Mouse (Mus musculus) forebrain, postnatal 0 days (tissue): ENCODE measurements at regions not wholly inside any gene's neighbourhood (a gene's known extent, or its start where the extent isn't known, plus 50 kb on each side); places are given as distances from the start of the nearest gene placed in this dataset.
"Not testable (repeated sequence)": the region's sequence is repeated elsewhere in the genome, so short reads cannot be mapped to it uniquely, and the experiment has no call there.

Source experiments
- ATAC-seq: fragments of 200-750 bp; cut with Nextera tagmentation; 2 replicates; pipeline ENCODE4 v1.8.0; 2017; ENCODE audit warnings: mild to moderate bottlenecking, moderate library complexity
- DNase-seq: peaks from one replicate; pipeline ENCODE4 v3.0.0-alpha.2; 2015
- H3K27ac ChIP-seq: fragments of 300-500 bp; sonication (generic); 2 replicates; pipeline ENCODE4 v1.5.1; 2014; ENCODE audit warnings: low read depth, mild to moderate bottlenecking, antibody characterized with exemption, low read length, moderate library complexity, mixed read lengths
- H3K27me3 ChIP-seq: fragments of 300-500 bp; sonication (generic); 2 replicates; pipeline ENCODE4 v1.6.1; 2014; ENCODE audit warnings: mild to moderate bottlenecking, low read length, mixed read lengths; ENCODE audit not compliant: insufficient read depth
- H3K36me3 ChIP-seq: fragments of 300-500 bp; sonication (generic); 2 replicates; pipeline ENCODE4 v1.6.1; 2014; ENCODE audit warnings: mild to moderate bottlenecking, moderate library complexity; ENCODE audit not compliant: insufficient read depth
- H3K4me1 ChIP-seq: fragments of 300-500 bp; sonication (generic); 2 replicates; pipeline ENCODE4 v1.6.1; 2014; ENCODE audit warnings: antibody characterized with exemption; ENCODE audit not compliant: insufficient read depth
- H3K4me2 ChIP-seq: fragments of 300-500 bp; sonication (generic); 2 replicates; pipeline ENCODE4 v1.6.1; 2014; ENCODE audit warnings: low read depth, mild to moderate bottlenecking, moderate library complexity
- H3K4me3 ChIP-seq: fragments of 300-500 bp; sonication (generic); 2 replicates; pipeline ENCODE4 v1.5.1; 2014; ENCODE audit warnings: low read depth, low read length, mixed read lengths
- H3K9ac ChIP-seq: fragments of 300-500 bp; sonication (generic); 2 replicates; pipeline ENCODE4 v1.6.1; 2014; ENCODE audit warnings: mild to moderate bottlenecking
- H3K9me3 ChIP-seq: fragments of 300-500 bp; sonication (generic); 2 replicates; pipeline ENCODE4 v1.6.1; 2016; ENCODE audit warnings: low read length
- CTCF ChIP-seq: sonication (generic); IDR thresholded peaks from 2 replicates; pipeline ENCODE4 v1.5.1; 2016; ENCODE audit warnings: antibody characterized with exemption, control low read depth, low read depth
- WGBS: fragments of 180-500 bp; shearing (Covaris S2); extraction: QIAGEN DNeasy Blood & Tissue Kit; methylation state at CpG from one replicate; pipeline ENCODE4 v1.1.7; 2014; 5-methylcytosine and 5-hydroxymethylcytosine counted together

- no peaks in the 10 kb centered on the region for H3K36me3 ChIP-seq
- TF ChIP-seq CTCF = no peak
- H3K27me3 ChIP-seq = no peaks in the 10 kb centered on the region
- no peak overlapping the region for H3K4me2 ChIP-seq
- no peaks in the 10 kb centered on the region for H3K4me1 ChIP-seq
- no peak overlapping the region for H3K27ac ChIP-seq
- WGBS = 88% methylated on average over 6 of the region's 6 CpGs
- H3K9me3 ChIP-seq = no peaks in the 10 kb centered on the region
- H3K9ac ChIP-seq = no peak overlapping the region
- H3K4me3 ChIP-seq = no peak overlapping the region
- no peak for ATAC-seq
- no peak for DNase-seq
Measured at GRCm38 (mm10) chr4:105713956-105714355, 75.7 kb upstream of the Gm12728 start.

DNA sequence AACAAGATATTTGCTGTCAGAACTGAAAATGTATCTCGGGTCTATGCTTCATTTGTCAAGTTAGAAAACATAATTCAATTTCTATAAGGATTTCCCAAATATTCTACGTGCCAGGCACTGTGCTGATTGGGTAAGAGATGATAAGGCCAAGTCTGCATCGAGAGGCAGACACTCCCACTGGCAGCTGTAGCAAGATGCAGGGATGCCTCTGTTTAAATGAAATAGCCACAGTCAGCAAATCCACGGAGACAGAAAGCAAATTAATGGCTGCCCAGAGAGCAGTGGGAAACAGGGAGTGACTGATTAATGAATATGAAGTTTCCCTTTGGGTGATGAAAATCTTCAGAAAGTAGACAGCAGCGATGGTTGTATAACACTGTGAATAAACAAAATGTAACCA is 71.6 kb upstream of the Gm12728 start:
- no peak for TF ChIP-seq CTCF
- Histone ChIP-seq H3K27me3 (no peaks in the 10 kb centered on the region), H3K4me2 (no peak overlapping the region), H3K4me1 (no peaks in the 10 kb centered on the region), H3K9me3 (no peaks in the 10 kb centered on the region), H3K9ac (no peak overlapping the region), H3K4me3 (no peak overlapping the region), H3K27ac (no peak overlapping the region), H3K36me3 (no peaks in the 10 kb centered on the region)
- no peak for ATAC-seq
- DNase-seq = no peak
- WGBS = 52% methylated on average over 5 of the region's 5 CpGs

DNA sequence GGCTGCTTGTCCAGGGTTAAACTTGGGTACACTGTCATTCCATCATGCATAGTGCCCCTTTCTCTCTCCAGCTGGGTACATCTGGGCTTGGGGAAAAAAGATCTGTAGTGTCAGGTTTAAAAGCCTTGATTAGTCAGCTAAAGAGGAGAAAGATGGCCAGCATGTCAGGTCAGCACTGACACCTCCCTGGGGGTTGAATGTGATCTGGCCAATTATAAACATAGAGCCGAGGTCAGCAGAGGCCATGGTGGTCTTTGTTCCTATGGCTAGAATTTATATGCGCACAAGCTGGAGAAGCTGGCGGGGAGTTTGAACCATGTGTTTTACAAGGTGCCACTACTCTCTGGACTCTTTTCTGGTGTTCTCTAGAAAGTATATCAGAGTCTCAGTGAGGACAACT is 61.0 kb upstream of the Gm12728 start:
- no peaks in the 10 kb centered on the region for H3K27me3 ChIP-seq
- no peak overlapping the region for H3K4me2 ChIP-seq
- no peaks in the 10 kb centered on the region for H3K9me3 ChIP-seq
- ATAC-seq (no peak), DNase-seq (no peak)
- H3K36me3 ChIP-seq = no peaks in the 10 kb centered on the region
- no peak overlapping the region for H3K9ac ChIP-seq
- H3K4me1 ChIP-seq = no peaks in the 10 kb centered on the region
- H3K4me3 ChIP-seq = no peak overlapping the region
- no peak for TF ChIP-seq CTCF
- WGBS = 87% methylated on average over 3 of the region's 3 CpGs
- H3K27ac ChIP-seq = no peak overlapping the region

DNA sequence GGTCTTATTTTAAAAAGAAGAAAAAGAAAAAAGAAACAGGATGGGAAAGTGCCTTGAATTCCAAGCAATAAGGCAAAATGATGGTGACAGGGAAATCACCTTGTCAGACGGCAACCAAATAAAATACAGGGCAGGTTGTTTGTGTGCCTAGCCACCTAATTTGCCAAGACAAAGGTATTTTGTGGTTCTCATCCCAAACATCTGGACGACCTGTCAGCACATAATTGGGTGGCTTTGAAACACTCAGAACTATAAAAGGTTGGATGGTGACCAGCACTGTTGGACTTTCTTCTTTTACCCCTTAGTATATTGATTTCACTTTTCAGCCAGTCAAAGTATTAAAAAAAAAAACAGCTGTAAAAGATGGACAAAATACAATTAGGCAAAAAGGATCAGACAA is 58.8 kb upstream of the Gm12728 start:
- 67% methylated on average over 2 of the region's 2 CpGs for WGBS
- no peak overlapping the region for H3K27ac ChIP-seq
- H3K27me3 ChIP-seq = no peaks in the 10 kb centered on the region
- no peak overlapping the region for H3K9ac ChIP-seq
- TF ChIP-seq CTCF = no peak
- H3K4me2 ChIP-seq = no peak overlapping the region
- no peak overlapping the region for H3K4me3 ChIP-seq
- no peaks in the 10 kb centered on the region for H3K4me1 ChIP-seq
- DNase-seq (no peak), ATAC-seq (no peak)
- no peaks in the 10 kb centered on the region for H3K36me3 ChIP-seq
- H3K9me3 ChIP-seq = no peaks in the 10 kb centered on the region

DNA sequence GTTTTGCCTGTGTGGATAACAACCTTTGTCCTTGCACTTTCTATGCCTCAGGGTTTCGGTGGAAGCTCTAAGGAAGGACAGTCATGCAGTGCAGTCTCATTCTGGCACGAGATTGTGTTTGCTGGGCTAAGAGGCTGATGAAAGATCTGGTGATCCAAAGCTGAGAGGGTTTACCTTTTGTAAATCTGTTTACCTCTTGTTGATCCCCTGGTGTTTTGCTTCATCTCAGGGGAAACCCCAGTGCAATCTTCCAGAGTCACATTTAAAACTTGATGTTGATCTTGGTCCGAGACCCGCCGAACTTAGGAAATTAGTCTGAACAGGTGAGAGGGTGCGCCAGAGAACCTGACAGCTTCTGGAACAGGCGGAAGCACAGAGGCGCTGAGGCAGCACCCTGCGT is 54.6 kb upstream of the Gm12728 start:
- not testable (repeated sequence) for H3K36me3 ChIP-seq, ATAC-seq, H3K9ac ChIP-seq, H3K27me3 ChIP-seq, H3K4me1 ChIP-seq, H3K4me3 ChIP-seq, H3K9me3 ChIP-seq, H3K4me2 ChIP-seq, DNase-seq, H3K27ac ChIP-seq
- WGBS = 88% methylated on average over 6 of the region's 9 CpGs
